Mouse (Mus musculus) ovary, adult 10 weeks (tissue): ENCODE measurements around the gene Cel. TPM values are rescaled to one million over a fixed set of nuclear protein-coding genes. Genes with fewer than 3 reads are reported as not detected.

ENCODE experiments used
- polyA plus RNA-seq: library from polyadenylated mRNA; stranded (reverse); fragments of 350-450 nt; fragmentation: Illumina TruSeq; extraction: RNeasy Lipid Tissue Mini Kit (QIAGEN cat#74804); gene quantifications from one replicate; pipeline ENCODE4 v1.2.3, GENCODE M21; 2014

Cel gene
- polyA plus RNA-seq, result not detected

DNA sequence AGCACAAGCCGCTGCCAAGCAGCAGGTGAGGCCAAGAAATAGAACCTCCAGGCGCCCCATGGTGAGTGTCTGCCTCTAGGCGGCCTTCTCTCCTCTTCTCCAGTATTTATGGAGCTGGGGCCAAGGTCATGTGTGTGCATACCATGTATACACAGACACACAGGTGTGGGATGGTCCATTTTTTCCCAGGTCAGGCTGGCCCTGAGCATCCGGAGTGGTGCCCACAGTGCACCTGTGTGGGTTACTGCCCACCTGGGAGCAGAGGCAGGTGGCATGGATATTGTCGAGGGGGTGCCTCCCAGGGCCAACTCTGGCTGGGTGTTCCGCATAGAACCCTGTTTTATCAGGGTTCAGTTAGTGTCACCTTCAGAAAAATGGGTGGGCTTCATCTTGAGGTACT is at the start of gene Cel:
Cel (minus strand) TSS at position 101 of the 400 bp plus-strand sequence.

DNA sequence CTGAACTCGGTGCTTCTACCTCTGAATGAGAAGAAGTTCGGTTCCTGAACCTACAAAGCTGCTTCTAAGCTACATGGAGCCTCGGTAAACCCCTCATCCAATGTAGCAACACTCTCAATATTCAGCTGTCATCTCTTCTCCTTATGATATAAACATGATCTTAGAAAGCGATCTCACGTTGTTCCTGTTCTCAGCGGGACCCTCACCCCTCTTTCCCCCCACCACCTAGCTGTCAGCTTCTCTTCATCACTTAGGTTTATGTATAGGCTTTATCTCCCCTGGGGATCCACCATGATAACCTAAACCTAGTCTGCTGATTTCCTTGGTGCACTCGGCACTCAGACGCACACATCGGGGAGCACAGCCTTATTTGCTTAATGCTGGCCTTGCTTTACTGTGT is 20.4 kb upstream of the Cel start, which contains the start of gene Gtf3c5:
Gtf3c5 (minus strand) TSS at position 101 of the 400 bp plus-strand sequence.

DNA sequence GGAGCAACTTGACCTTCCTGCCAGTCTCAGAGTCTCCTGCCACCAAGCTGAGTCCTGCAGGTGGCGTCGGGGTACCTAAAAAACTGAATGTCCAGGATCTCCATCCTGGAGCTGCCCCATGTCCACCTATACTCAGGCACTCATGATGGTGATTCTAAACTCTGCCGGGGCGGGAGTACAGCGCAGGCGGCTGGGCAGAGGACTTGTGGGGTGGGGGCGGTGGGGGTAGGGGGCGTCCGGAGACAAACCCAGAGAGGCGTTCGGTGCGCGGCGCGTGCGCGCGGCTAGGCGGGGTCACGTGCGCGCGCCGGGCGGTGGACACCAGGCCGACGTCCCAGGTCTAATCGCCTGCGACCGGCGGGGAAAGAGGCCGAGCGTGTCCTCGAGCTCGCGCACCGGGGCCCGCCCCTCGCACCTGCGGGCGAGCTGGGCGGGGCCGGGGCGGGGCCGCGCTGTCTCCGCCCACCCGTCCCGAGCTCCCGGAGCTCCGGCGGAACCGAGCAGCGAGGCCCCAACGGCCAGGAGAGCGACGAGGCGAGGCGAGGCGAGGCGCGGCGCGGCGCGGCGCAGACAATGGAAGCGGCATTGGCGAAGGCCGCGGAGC is 50.3 kb downstream of the Cel start, which contains the start of gene Ralgds:
Ralgds (plus strand) TSS at position 328 of the 604 bp plus-strand sequence.

DNA sequence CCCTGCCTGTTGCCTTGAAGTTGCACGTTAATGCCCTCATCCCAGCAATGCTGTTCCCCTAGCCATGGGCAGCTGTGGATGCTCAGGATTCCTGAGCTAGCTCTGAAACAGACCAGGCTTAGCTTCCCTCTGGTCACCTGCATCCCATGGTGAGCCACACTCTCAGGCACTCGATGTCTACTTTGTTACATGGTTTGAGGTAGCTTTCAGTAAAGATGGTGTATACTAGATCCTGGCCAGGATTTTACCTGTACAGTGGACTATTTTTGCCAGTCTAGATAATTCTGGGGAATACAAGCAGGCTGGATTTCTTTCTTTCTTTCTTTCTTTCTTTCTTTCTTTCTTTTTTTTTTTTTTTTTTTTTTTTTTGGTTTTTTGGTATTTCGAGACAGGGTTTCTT is 57.4 kb downstream of the Cel start, which contains the start of gene Gm10134:
Gm10134 (plus strand) TSS at position 301 of the 400 bp plus-strand sequence.

Other genes starting within 250 kb of the Cel start
- gene Ppp1r26, start 116.6 kb downstream of the Cel start, polyA plus RNA-seq, result 4.8 TPM
- 18.3 TPM for gene 1700007K13Rik, start 97.1 kb downstream of the Cel start, polyA plus RNA-seq
- gene Mrps2, start 95.3 kb downstream of the Cel start, polyA plus RNA-seq, result 85.0 TPM
- gene Gbgt1, start 66.5 kb downstream of the Cel start, polyA plus RNA-seq, result not detected
- not detected for gene Gm10134, start 57.3 kb downstream of the Cel start, polyA plus RNA-seq
- 5.4 TPM for gene Ralgds, start 50.3 kb downstream of the Cel start, polyA plus RNA-seq
- 3.3 TPM for gene Gtf3c5, start 20.3 kb upstream of the Cel start, polyA plus RNA-seq
- gene Gfi1b, start 58.6 kb upstream of the Cel start, polyA plus RNA-seq, result not detected
- 9.6 TPM for gene Tsc1, start 77.8 kb upstream of the Cel start, polyA plus RNA-seq
- gene Spaca9, start 136.3 kb upstream of the Cel start, polyA plus RNA-seq, result not detected
- 0.48 TPM for gene Ak8, start 136.8 kb upstream of the Cel start, polyA plus RNA-seq